Mouse (Mus musculus) adrenal gland, postnatal 36 days (tissue): ENCODE data around the gene Rere. TPM values are rescaled to one million over a fixed set of nuclear protein-coding genes. Genes with fewer than 3 reads are reported as not detected.

ENCODE experiments used
- DNase-seq, 2 experiments: peaks; one replicate each; pipeline ENCODE4 v3.0.0; 2021; ENCODE audit warnings: mixed read lengths in 1 of 2
- total RNA-seq, 2 experiments: library from RNA; stranded (reverse); gene quantifications; 2 replicates each; pipeline ENCODE4 v1.2.3; 2021

Rere gene
- total RNA-seq, 2 experiments from 2014 or later = 114 to 116 TPM

DNA sequence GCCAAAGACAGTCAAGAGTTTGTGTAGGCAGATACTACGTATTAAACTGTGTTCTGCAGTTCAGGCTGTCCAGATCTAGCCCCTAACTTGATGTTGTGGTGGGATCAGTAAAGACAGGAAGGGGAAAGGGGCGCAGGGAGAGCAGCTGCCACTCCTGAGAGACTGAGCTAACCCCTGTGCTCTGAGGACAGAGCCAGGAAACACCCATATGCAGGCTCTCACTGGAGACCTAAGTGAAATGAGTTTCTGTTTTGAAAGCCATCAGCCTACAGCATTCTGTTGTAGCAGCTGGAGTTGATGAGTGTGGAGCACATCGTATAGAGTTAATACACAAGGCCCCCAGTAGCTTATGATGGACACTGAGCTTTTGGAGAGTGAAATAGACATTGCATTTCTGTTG lies 101.1 kb downstream of the Rere start:
- DNase-seq = no peak

DNA sequence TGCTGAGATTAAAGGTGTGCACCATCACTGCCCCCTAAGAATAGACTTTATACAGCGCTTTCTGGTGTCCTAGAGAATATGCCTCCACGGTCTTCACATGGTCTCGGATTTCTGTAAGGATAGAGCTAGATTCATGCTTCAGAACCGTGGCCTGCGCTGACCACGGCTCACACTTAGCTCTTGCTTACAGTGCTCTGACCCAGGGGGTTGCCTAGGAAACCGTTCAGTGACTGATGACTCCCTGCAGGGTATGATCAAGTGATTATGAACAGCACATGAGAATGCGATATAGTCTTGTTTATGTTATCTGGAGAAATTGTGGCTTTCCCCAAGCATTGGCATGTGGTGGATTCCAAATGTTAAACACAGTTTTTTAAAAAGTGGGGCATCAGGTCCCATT lies 103.0 kb downstream of the Rere start:
- DNase-seq = no peak

DNA sequence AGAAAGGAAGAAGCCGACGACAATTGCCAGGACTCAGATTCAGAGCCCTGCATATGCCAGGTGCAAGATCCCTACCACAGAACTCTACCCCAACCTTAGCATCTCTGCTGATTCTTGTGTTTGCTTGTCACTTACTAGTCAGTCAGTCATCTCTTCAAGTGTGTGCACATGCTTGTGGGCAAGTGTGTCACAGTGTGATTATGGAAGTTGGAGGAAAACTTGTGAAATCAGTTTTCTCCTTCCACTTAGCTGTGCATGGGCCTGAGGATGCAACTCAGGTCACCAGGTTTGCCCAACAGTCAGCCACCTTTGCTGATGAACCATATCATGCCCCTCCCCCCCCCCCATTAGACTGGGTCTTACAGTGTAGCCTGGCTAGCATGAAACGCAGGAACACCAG lies 103.5 kb downstream of the Rere start:
- DNase-seq = no peak

GRCm38 (mm10) chr4:150388518-150388917 lies 107.1 kb downstream of the Rere start:
- DNase-seq = no peak

GRCm38 (mm10) chr4:150393607-150394006 lies 112.2 kb downstream of the Rere start:
- no peak for DNase-seq

DNA sequence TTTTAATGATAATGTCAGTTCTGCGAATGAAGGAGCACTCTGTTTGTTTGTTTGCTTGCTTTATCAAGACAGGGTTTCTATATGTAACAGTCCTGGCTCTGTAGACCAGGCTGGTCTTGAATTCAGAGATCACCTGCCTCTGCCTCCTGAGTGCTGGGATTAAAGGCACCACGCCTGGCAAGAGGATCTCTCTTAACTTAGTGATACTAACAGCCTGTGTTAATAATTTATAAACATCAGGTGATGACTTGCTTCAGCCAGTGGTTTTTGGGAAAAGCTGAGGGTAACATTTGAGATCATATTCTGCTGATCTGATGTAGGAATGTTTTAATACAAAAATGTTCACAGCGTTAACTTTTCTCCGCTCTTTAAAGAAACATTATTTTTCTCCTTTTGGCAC lies 112.6 kb downstream of the Rere start:
- DNase-seq = no peak

- no peak for DNase-seq
These were observed 114.9 kb downstream of the Rere start for GRCm38 (mm10) chr4:150396339-150396738.

DNA sequence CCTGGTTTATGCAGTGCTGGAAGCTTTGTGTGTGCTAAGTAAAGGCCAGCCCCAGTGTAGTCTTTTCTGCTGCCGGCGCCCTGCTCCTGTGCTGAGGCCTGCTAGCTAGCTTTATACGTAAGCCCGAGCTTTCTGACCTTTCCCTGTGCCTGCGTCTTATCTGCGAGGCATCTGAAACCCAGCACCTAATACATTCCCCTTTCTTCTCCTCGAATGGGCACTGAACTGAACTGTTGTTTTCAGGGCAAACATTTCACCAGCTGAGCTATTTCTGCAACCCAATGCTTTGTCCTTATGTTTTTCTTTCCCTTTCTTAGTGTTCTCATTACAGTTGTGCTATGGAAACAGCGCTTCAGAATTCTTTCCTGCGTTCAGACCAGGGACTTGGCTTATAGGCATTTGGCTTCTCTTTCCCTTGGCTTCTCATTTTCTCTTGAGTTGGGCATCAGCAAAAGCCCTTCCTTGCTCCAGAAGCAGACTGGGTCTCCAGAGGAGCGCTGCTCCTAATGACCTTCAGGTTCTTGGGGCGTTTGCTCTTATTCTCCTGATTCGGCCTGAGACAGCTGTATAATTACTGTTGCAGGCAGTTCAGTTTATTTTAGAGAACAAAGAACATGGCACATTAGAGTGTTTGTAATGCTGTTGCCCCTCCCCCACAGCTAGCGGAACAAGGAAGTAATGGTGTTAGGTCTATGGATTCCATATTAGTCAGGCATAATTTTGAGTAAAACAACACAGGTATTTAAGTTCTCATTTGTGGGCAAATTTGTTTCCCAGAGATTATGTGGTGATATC lies 115.6 kb downstream of the Rere start:
- peak; percentile 18 to 37 for DNase-seq

- DNase-seq = no peak
These were observed 117.6 kb downstream of the Rere start for GRCm38 (mm10) chr4:150399032-150399431.

DNA sequence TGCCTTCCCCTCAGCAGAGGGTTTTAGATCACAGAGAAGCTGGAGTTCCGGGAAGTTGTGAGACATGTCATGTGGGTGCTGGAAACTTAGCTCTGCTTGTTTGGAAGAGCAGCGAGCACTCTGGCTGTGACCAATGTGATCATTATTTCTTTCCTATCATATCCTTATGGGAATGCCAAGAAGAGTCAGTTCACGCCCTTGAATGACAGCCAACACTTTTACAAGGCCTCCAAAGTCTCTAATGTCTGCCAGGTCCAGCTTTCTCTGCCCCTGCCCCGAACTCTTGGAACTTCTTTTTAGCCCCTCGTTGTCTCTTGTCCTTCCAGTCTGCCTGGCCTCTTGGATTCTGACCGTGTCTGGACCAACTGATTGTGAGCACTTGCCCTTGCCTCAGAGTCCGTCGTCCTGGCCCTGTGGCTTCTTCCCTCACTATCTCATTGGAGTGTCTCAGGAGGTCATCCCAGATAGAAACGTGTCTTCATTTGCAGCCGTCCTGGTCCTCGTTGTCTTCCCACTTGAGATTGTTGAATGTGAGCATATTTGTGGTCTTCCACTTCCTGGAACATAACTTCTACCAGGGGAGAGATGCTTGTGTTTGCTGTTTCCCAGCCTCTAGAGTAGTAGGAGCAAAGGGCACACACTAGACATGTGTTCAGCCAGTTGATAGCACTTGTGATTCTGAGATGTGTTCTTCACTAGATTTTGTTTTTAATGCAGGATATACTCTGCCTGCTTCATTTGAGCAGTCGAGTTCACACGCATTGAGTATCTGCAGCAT lies 120.6 kb downstream of the Rere start:
- DNase-seq = peak; percentile 52 to 57

GRCm38 (mm10) chr4:150402608-150402985 lies 121.2 kb downstream of the Rere start:
- peak in 1 of 2 experiments; percentile 21 for DNase-seq

DNA sequence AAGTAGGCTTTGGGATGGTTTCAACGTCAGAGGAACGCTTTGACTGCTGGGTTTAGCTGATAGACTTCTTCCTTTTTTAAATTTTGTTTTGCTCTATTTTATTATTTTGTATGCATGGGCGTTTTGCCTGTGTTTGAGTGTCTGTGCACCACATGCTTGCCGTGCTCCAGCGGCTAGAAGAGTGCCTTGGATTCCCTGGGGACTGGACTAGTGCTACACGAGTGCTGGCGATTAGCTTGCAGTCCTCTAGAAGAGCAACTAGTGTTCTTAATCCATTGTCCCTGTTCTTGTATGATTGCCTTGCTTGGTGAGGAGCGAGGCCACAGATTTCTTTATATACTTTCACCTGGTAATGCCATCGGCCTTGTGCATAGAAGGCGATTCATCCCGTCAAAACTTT lies 122.5 kb downstream of the Rere start:
- DNase-seq = no peak

DNA sequence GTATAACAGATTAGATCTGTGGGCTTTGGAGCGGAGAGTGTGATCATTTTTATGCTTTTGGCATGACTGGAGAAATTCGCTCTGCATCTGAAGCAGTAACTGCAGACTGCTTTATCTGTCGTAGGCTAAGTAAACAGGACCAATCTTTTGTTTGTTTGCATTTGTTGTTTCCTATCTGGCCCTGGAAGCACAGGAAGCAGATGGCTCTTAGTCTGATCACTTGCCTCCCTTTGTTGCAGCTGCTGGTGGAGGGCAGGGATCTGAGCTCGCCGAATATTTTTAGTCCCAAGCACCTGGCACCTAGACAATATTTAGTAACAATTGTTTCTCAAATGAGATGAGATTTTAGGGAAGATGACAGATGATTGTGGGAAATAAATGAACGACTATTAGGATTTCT lies 123.1 kb downstream of the Rere start:
- DNase-seq = peak in 1 of 2 experiments; percentile 15

DNA sequence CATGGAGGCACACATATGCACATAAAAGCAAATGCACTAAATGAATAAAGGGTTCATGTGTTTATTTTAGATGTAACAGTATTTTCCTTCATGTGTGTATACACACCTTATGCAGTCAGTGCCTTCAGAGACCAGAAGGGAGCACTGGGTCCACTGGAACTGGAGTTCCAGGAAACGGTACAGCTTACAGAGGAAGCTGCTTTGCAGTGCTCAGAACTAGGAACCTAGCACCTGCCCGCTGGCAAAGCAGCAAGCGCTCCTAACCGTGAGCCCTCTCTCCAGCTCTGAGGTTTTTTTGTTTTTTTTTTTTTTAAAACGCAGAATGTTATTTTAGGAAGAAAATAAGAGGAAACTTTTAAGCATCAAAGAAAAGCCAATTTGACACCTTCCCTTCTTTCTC lies 124.3 kb downstream of the Rere start:
- no peak for DNase-seq

DNA sequence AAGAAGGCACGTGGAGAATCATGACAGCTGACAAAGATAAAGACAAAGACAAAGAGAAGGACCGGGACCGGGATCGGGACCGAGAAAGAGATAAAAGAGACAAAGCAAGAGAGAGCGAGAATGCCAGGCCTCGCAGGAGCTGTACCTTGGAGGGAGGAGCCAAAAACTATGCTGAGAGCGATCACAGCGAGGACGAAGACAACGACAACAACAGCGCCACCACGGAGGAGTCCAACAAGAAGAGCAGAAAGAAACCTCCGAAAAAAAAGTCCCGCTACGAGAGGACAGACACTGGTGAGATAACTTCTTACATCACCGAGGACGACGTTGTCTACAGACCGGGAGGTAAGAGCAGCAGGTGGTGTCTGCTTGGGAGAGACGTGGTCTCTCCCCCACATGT lies 124.9 kb downstream of the Rere start:
- no peak for DNase-seq

GRCm38 (mm10) chr4:150406821-150407220 lies 125.4 kb downstream of the Rere start:
- DNase-seq = no peak

- no peak for DNase-seq
These were observed 132.8 kb downstream of the Rere start for GRCm38 (mm10) chr4:150414296-150414695.

DNA sequence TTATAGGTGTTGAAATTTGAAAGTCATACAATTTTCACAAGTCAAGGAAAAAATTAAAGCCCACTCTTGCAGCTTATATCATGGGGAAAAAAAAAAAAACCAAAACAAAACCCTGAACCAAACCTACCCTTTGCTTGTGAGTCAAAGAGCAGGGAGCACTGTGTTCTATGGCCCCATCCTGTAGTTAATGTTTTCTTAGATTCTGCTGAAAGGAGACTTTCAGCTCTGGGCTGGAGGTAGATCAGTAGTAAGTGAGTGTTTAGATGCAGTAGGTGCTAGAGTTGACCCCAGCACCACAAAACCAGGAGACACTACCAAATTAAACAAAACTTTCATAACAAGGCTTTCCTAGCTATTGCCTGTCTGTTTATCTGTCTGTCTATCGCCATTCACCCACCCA lies 133.3 kb downstream of the Rere start:
- DNase-seq = no peak

DNA sequence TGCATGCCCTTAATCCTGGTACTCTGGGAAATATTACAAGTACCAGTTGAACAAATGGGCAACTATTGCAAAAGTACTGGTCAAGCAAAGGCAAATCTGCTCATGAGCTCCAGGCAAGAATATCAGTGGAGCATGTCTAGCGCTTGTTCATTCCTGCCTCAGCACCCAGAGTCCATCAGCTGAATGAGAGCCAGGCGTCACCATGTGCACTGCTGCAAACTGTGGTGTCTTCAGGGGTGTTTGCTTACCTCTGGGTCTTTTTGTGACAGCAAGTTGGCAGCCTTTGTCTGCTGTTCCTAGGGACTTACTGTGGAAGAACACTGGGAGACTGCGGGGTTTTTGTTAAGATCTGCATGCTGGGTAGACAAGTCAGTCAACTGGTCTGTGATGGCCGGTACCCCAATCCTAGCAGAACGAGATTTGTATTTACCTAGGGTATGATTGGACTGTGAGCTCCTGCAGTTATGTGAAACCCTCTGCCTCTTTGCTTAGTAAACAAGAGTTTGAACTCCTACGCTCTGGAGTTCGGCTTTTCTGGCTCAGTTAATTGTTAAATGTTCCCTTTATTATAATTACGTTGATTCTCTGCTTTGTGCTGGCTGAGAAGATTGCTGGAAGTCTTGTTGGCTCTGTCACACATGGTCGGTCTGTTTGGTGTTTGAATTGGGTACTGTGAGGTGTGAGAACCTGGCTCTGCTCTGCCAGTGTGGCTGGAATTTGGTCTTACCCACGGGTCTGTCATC lies 134.0 kb downstream of the Rere start:
- DNase-seq = no peak

DNA sequence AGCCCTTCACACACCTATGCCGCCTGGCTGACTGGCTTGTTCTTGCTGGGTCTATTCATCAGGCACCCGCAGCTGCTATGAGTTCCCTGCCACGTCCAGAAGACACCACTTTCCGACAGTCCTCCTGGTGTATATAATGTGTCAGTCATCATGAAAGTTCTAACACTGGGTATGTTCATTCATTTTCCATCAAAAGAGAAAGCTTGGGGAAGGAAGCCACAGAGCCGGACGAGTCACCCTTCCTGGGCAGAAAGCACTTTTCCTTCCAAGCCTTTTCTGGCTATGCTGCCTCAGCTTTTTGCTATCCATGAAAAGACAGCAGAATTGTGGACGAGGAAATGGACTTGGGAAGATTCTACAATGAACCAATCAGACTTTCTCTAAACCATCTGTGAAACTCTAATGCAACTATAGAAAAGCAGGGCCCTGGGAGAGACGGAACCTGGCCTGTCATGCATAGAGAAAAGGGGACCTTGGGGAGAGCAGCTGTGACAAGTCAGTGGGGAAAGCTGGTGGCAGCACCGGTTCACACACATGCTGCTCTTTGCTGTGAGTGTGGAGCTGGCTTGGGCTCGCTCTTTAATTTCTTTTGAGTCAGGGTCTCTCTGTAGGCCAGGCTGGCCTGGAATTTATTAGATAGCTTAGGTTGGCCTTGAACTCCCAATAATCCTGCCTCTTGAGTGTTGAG lies 139.3 kb downstream of the Rere start:
- no peak for DNase-seq

GRCm38 (mm10) chr4:150426098-150426879 lies 144.8 kb downstream of the Rere start:
- DNase-seq = no peak
